ENCODE assay signal across 17 mouse cellular contexts in genomic region chr16:23181487-23181886, GRCm38 (mm10). TPM values are rescaled to one million over a fixed set of nuclear protein-coding genes. Genes with fewer than 3 reads are reported as not detected.
DNase-seq lines count a peak whose midpoint lies in the region; ATAC-seq and TF ChIP-seq lines count a peak whose summit lies in the region.
"Had no signal": no experiment of that assay in that cellular context is flagged by ENCODE, and none has a peak within 500 bp of the region (broad histone marks: within the 10 kb centered on the region; RNA-seq: fewer than 3 reads in every experiment).

No protein-coding gene starts in this region.

- no peak for TF ChIP-seq CTCF in spleen, adult 2 months (IDR thresholded peaks at IDR 0.05; ENCODE audit: extremely low read depth, insufficient read depth, insufficient read length, insufficient replicate concordance)

- no peak for TF ChIP-seq POLR2A in spleen, adult 2 months (IDR thresholded peaks at IDR 0.05; ENCODE audit: low read depth, low read length)

- peaks cover 15% of the 10 kb centered on the region for H3K4me1 ChIP-seq in spleen, adult 2 months (ENCODE audit: control insufficient read depth, insufficient read depth, insufficient read length)
- H3K4me1 ChIP-seq in hindbrain, embryonic 14.5 days (replicated peaks; ENCODE audit: control insufficient read depth, insufficient read depth, low read length) = no peaks in the 10 kb centered on the region
- no peaks in the 10 kb centered on the region for H3K4me1 ChIP-seq in forebrain, embryonic 14.5 days (ENCODE audit: control insufficient read depth, insufficient read depth, low read length)
- H3K4me1 ChIP-seq in midbrain, embryonic 10.5 days = no peaks in the 10 kb centered on the region
- H3K4me1 ChIP-seq: embryonic facial prominence, embryonic 10.5 days; limb, embryonic 10.5 days; midbrain, embryonic 12.5 days had no signal

- H3K27ac ChIP-seq in spleen, adult 2 months (ENCODE audit: insufficient read depth, low read length) = peak overlapping the region; percentile 75
- no peak overlapping the region for H3K27ac ChIP-seq in hindbrain, embryonic 14.5 days
- H3K27ac ChIP-seq in forebrain, embryonic 14.5 days (ENCODE audit: low read depth, low read length) = no peak overlapping the region
- H3K27ac ChIP-seq in midbrain, embryonic 10.5 days (replicated peaks) = no peak overlapping the region
- H3K27ac ChIP-seq: embryonic facial prominence, embryonic 10.5 days; heart, embryonic 13.5 days; limb, embryonic 10.5 days; midbrain, embryonic 12.5 days had no signal

- no peak overlapping the region for H3K9ac ChIP-seq in hindbrain, embryonic 14.5 days
- H3K9ac ChIP-seq in forebrain, embryonic 14.5 days (ENCODE audit: low read length) = no peak overlapping the region
- H3K9ac ChIP-seq: heart, embryonic 13.5 days; midbrain, embryonic 12.5 days had no signal

- no peak overlapping the region for H3K4me3 ChIP-seq in spleen, adult 2 months (ENCODE audit: extremely low read depth, insufficient read depth, insufficient read length)
- H3K4me3 ChIP-seq in hindbrain, embryonic 14.5 days (replicated peaks; ENCODE audit: low read length) = no peak overlapping the region
- no peak overlapping the region for H3K4me3 ChIP-seq in forebrain, embryonic 14.5 days (ENCODE audit: low read depth, low read length)
- no peak overlapping the region for H3K4me3 ChIP-seq in midbrain, embryonic 10.5 days
- H3K4me3 ChIP-seq: embryonic facial prominence, embryonic 10.5 days; heart, embryonic 13.5 days; limb, embryonic 10.5 days; midbrain, embryonic 12.5 days had no signal

- peak; percentile 86 for ATAC-seq in activated CD4-positive, CD25-positive, alpha-beta regulatory T cell, adult 4 months
- peak; percentile 67 for ATAC-seq in megakaryocyte, adult 5-6 weeks (ENCODE audit: poor library complexity, severe bottlenecking)
- no peak for ATAC-seq in hindbrain, embryonic 14.5 days (ENCODE audit: low FRiP score)
- ATAC-seq in forebrain, embryonic 14.5 days = no peak

- DNase-seq in spleen, adult 2 months (ENCODE audit: low read depth in 1 of 2, low spot score in 2 of 2) = peak; percentile 31 to 66
- DNase-seq in spleen, adult 12 weeks (ENCODE audit: low spot score) = no peak
- DNase-seq in thymus, postnatal 25 days = peak; percentile 50
- no peak for DNase-seq in hindbrain, embryonic 14.5 days (ENCODE audit: low spot score)
- no peak for DNase-seq in forebrain, embryonic 14.5 days (ENCODE audit: low spot score)
- no peak for DNase-seq in midbrain, embryonic 10.5 days (ENCODE audit: low spot score)
- DNase-seq: cerebellum, adult 8-10 months; lung, adult 2 months had no signal

- WGBS in spleen, adult 2 months = 16% methylated on average over 3 of the region's 3 CpGs
- WGBS in hindbrain, embryonic 14.5 days = 75% methylated on average over 3 of the region's 3 CpGs
- WGBS in forebrain, embryonic 14.5 days = 86% methylated on average over 3 of the region's 3 CpGs
- 80% methylated on average over 3 of the region's 3 CpGs for WGBS in midbrain, embryonic 10.5 days

- no peaks in the 10 kb centered on the region for H3K9me3 ChIP-seq in hindbrain, embryonic 14.5 days (ENCODE audit: control insufficient read depth, low read length)
- no peaks in the 10 kb centered on the region for H3K9me3 ChIP-seq in forebrain, embryonic 14.5 days (replicated peaks; ENCODE audit: control insufficient read depth, low read length)
- H3K9me3 ChIP-seq in midbrain, embryonic 10.5 days (replicated peaks) = no peaks in the 10 kb centered on the region
- H3K9me3 ChIP-seq: embryonic facial prominence, embryonic 10.5 days; heart, embryonic 13.5 days; limb, embryonic 10.5 days; midbrain, embryonic 12.5 days had no signal

- no peaks in the 10 kb centered on the region for H3K27me3 ChIP-seq in spleen, adult 2 months (ENCODE audit: control insufficient read depth, insufficient read depth, low read length)
- H3K27me3 ChIP-seq in hindbrain, embryonic 14.5 days (ENCODE audit: control insufficient read depth, insufficient read depth, low read length) = no peaks in the 10 kb centered on the region
- H3K27me3 ChIP-seq in forebrain, embryonic 14.5 days (replicated peaks; ENCODE audit: control insufficient read depth, insufficient read depth, low read length) = no peaks in the 10 kb centered on the region
- no peaks in the 10 kb centered on the region for H3K27me3 ChIP-seq in midbrain, embryonic 10.5 days (ENCODE audit: low read depth, poor library complexity, severe bottlenecking)
- H3K27me3 ChIP-seq: heart, embryonic 13.5 days; midbrain, embryonic 12.5 days had no signal

- no peak overlapping the region for H3K4me2 ChIP-seq in hindbrain, embryonic 14.5 days (replicated peaks)
- H3K4me2 ChIP-seq in forebrain, embryonic 14.5 days (ENCODE audit: low read length) = no peak overlapping the region
- H3K4me2 ChIP-seq: heart, embryonic 13.5 days; midbrain, embryonic 12.5 days had no signal

- no peaks in the 10 kb centered on the region for H3K36me3 ChIP-seq in spleen, adult 2 months (ENCODE audit: control insufficient read depth, insufficient read depth, low read length)
- no peaks in the 10 kb centered on the region for H3K36me3 ChIP-seq in hindbrain, embryonic 14.5 days (replicated peaks; ENCODE audit: control insufficient read depth, insufficient read depth)
- no peaks in the 10 kb centered on the region for H3K36me3 ChIP-seq in forebrain, embryonic 14.5 days (ENCODE audit: control insufficient read depth, insufficient read depth, low read length)
- no peaks in the 10 kb centered on the region for H3K36me3 ChIP-seq in midbrain, embryonic 10.5 days
- H3K36me3 ChIP-seq: embryonic facial prominence, embryonic 10.5 days; heart, embryonic 13.5 days; limb, embryonic 10.5 days; midbrain, embryonic 12.5 days had no signal

RNA-seq across cellular contexts. Expression of gene Adipoq, which starts 35.2 kb away (rescaled TPM):
- 2.9 and 5.8 TPM in 2 replicates for polyA plus RNA-seq in spleen, adult 2 months (2012; rRNA removed)
- not detected for polyA plus RNA-seq in activated CD4-positive, CD25-positive, alpha-beta regulatory T cell, adult 4 months (2017; shearing (Covaris generic))
- 0.55 and 0.80 TPM in 2 replicates for total RNA-seq in megakaryocyte, adult 5-6 weeks (2015)
- total RNA-seq in megakaryocyte, adult 5-6 weeks (2017) = 0.40 and 1.7 TPM in 2 replicates
- polyA plus RNA-seq in hindbrain, embryonic 14.5 days (2014; fragmentation: Nextera tagmentation; extraction: Ambion mirVana) = not detected in 2 replicates
- polyA plus RNA-seq in forebrain, embryonic 14.5 days (2014; fragmentation: Nextera tagmentation; extraction: Ambion mirVana) = not detected in 2 replicates
- polyA plus RNA-seq in midbrain, embryonic 10.5 days (2016; fragmentation: Nextera tagmentation; extraction: Ambion mirVana) = not detected in 2 replicates
- total RNA-seq: layer of hippocampus, postnatal 14 days had no signal
- polyA plus RNA-seq: embryonic facial prominence, embryonic 10.5 days; hindbrain, embryonic 11.5 days; limb, embryonic 10.5 days; midbrain, embryonic 12.5 days; neural tube, embryonic 14.5 days had no signal

RNA-seq across cellular contexts. Expression of gene St6gal1, which starts 43.1 kb away (rescaled TPM):
- 30.5 and 33.1 TPM in 2 replicates for polyA plus RNA-seq in spleen, adult 2 months (2012; rRNA removed)
- 10 to 100 TPM; 68.6 to 88.1 TPM for polyA plus RNA-seq in activated CD4-positive, CD25-positive, alpha-beta regulatory T cell, adult 4 months (2017; shearing (Covaris generic))
- 2.4 and 2.8 TPM in 2 replicates for total RNA-seq in megakaryocyte, adult 5-6 weeks (2015)
- total RNA-seq in megakaryocyte, adult 5-6 weeks (2017) = 2.3 and 3.3 TPM in 2 replicates
- polyA plus RNA-seq in hindbrain, embryonic 14.5 days (2014; fragmentation: Nextera tagmentation; extraction: Ambion mirVana) = 29.6 and 30.6 TPM in 2 replicates
- 46.0 and 56.0 TPM in 2 replicates for polyA plus RNA-seq in forebrain, embryonic 14.5 days (2014; fragmentation: Nextera tagmentation; extraction: Ambion mirVana)
- 17.5 and 23.4 TPM in 2 replicates for polyA plus RNA-seq in midbrain, embryonic 10.5 days (2016; fragmentation: Nextera tagmentation; extraction: Ambion mirVana)

RNA-seq across cellular contexts. Expression of gene Rfc4, which starts 54.0 kb away (rescaled TPM):
- 0.22 and 0.63 TPM in 2 replicates for polyA plus RNA-seq in spleen, adult 2 months (2012; rRNA removed)
- 10 to 100 TPM; 51.8 to 68.2 TPM for polyA plus RNA-seq in activated CD4-positive, CD25-positive, alpha-beta regulatory T cell, adult 4 months (2017; shearing (Covaris generic))
- 107 and 122 TPM in 2 replicates for total RNA-seq in megakaryocyte, adult 5-6 weeks (2015)
- total RNA-seq in megakaryocyte, adult 5-6 weeks (2017) = 42.3 and 45.5 TPM in 2 replicates
- 41.3 and 43.1 TPM in 2 replicates for polyA plus RNA-seq in hindbrain, embryonic 14.5 days (2014; fragmentation: Nextera tagmentation; extraction: Ambion mirVana)
- polyA plus RNA-seq in forebrain, embryonic 14.5 days (2014; fragmentation: Nextera tagmentation; extraction: Ambion mirVana) = 82.7 and 110 TPM in 2 replicates
- 238 and 272 TPM in 2 replicates for polyA plus RNA-seq in midbrain, embryonic 10.5 days (2016; fragmentation: Nextera tagmentation; extraction: Ambion mirVana)

Comparison
In these comparisons a context has a peak if more than half of its experiments do, and no peak if none do; other contexts are left out.
1. DNase-seq: peak in spleen, adult 2 months (2 of 2) and thymus, postnatal 25 days (single experiment); none in spleen, adult 12 weeks (single experiment), hindbrain, embryonic 14.5 days (single experiment), forebrain, embryonic 14.5 days (single experiment) and midbrain, embryonic 10.5 days (single experiment).
2. ATAC-seq: peak in activated CD4-positive, CD25-positive, alpha-beta regulatory T cell, adult 4 months (single experiment) and megakaryocyte, adult 5-6 weeks (single experiment); none in hindbrain, embryonic 14.5 days (single experiment) and forebrain, embryonic 14.5 days (single experiment).
3. RNA of gene Rfc4, which starts 54.0 kb away (polyA plus RNA-seq): 238 to 272 TPM in midbrain, embryonic 10.5 days, 82.7 to 110 TPM in forebrain, embryonic 14.5 days, 51.8 to 68.2 TPM in activated CD4-positive, CD25-positive, alpha-beta regulatory T cell, adult 4 months and 41.3 to 43.1 TPM in hindbrain, embryonic 14.5 days; 0.22 to 0.63 TPM in spleen, adult 2 months; every median in the first group is over 10 times any median in the second.